Mouse (Mus musculus): ENCODE measurements around the gene Smtnl2.

The Smtnl2 gene

DNA sequence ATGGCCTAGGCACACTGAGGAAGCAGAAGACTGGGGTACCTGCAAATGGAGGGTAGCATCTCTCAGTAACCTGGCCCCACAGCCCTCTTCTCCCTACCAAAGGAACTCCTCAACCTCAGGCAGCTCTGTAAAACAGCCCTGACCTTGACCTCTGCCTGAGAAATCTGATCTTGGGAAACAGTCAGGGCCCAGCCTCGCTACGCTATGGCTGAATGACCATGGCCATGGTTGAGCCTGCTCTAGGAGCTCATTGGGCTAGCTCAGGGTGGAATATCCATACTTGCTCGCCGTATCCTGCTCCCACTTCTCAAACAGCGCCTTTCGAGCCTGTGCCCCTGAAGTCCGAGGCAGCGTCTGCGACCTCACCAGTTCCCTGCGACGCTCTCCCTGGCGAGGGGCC, 10.4 kb downstream of the Smtnl2 start:
- no peak for DNase-seq (ENCODE audit: low read depth)

- DNase-seq (ENCODE audit: low read depth) = no peak
Observed at GRCm38 (mm10) chr11:72397811-72398525, 13.5 kb downstream of the Smtnl2 start.

DNA sequence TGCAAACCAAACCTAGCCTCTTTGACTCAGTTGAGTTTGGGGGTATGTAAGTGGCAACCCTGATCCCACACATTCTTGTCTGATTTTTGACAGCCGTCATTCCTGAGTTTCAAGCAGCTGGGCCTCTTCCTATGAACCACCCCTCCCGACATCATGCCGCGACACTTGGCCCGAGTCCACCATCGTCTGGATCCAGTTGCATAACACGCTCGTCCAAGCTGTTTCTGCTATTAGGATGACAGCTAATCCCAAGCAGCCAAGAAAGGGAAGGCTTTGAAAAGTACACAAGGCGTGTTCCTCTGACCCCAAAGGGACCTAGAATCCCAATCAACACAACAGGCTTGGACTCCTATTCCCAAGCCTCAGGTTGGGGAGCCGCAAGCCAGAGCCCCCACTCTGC, 14.4 kb downstream of the Smtnl2 start:
- no peak for DNase-seq (ENCODE audit: low read depth)

DNA sequence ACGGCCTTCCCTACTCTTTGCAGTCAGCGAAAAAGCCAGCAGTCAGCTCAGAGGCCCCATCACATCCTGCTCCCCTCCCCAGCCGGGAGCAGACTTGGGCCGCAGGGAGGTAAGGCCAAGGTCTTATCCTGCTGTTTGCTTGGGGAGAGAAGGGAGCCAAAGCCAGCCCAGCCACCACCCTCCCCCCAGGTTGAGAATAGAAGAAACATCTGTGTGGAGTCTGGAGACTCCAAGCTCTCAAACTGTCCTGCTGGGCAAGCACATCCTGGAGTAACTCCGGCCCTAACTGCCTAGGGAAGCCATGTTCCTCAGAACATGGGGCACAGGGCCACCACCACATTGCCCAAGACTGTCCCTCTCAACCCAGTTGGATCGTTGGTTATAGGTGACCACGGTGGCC, 14.9 kb downstream of the Smtnl2 start:
- no peak for DNase-seq (ENCODE audit: low read depth)

DNA sequence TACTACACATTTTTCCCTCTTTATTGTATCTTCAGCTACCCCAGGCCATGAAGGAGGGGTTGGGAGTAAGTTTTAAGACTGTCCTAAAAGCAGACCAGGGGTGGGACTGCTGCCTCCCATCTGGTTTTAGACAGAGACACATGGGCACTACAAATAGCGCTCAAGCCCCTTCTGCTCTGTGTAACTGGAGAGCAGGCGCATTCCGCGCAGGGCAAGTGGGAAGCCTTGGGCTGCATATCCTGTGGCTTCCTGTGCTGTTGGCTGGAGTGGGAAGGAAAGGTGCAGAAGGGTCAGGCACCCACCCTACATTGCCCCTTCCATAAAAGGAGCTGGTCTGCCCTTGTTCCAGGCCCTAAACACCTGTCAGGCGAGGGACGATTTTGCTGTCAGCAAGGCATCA, 15.9 kb downstream of the Smtnl2 start:
- DNase-seq (ENCODE audit: low read depth) = no peak

DNA sequence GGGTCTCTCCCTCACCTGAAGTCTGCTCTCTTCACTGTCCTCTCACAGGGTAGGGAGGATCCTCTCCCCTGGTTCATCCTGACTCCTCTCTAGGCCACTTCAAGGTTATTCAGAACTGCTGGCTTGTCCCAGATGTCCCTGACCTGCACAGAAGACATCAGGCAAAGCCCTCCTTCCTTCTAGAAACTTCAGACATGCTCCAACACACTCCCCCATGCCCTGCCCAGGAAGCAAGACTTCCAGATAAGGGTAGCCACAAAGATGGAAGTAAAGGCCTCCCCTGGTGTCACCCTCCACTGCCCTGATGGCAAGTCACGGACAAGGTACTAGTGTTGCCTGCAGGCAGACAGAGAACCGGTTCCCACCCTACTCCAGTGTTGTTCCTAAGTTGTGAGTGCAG, 16.8 kb downstream of the Smtnl2 start:
- DNase-seq (ENCODE audit: low read depth) = no peak

DNA sequence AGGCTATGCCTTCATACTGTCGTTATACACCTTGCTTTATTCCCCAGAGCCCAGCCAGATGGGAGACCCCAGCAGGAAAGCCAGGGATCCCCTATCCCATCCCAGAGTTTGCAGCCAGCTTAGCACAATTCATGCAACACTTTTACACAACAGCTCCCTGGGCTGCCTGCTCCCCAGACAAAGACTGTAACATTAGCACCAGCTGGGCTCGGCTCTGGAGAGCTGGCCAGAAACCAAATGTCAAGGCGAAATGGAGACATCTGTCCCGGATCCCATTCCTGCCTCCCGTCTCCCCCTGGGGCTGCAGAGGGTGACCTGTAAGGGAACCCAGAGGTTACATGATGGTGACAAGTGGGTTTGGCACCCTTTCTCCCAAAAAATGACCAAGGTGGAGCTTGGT, 17.8 kb downstream of the Smtnl2 start:
- DNase-seq (ENCODE audit: low read depth) = no peak

DNA sequence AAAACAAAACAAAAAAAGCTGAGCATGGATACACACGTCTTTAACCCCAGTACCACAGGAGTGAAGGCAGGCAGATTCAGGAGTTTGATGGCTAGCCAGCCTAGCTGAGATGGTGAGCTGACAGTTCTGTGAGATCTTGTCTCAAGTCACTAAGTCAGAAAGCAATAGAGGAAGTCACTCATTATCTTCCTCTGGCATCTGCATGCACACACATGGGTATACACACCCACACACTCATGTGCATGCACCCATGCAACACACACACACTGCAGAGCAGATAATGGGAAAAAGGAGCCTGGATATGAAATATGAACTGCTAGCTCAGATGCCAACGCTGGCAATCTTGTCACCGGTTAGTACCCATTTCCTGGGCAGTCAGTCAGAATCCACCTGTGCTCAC, 18.3 kb downstream of the Smtnl2 start:
- DNase-seq (ENCODE audit: low read depth) = peak; percentile 27

- DNase-seq (ENCODE audit: low read depth) = no peak
Observed at GRCm38 (mm10) chr11:72391181-72391580, 20.3 kb downstream of the Smtnl2 start.

DNA sequence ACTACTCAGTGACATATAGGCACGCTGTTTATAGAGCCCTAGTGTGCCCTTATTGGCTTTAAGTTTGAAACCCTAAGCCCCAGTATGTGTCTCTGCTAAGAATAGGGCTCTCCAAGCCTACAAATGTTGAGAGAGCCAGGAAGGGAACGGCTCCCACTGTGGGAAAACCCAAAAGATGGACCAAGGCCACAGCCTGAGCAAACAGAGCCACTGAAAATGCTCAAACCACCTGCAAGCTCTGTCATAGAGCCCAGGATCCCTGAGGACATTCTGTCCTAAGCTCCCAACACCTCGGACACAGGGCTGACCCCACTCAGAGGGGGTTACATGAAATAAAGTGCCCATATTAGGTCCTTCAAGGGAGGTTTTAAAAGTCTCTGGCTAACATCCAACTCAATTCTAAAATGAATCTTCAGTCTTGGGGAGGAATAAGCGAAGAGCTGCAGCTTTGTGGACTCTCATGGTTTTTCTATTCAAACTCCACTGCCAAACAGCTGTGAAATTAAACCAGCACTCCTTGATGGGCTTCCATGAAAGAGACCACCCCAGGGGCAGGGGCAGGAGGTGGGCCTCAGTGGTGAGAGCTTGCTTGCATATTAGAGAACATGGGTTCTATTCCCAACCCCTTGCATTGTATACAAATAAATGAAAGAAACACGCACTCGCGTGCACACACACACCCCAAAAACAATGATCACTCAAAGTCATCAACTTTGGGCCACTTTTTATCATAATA, 21.9 kb downstream of the Smtnl2 start:
- no peak for DNase-seq (ENCODE audit: low read depth)

DNA sequence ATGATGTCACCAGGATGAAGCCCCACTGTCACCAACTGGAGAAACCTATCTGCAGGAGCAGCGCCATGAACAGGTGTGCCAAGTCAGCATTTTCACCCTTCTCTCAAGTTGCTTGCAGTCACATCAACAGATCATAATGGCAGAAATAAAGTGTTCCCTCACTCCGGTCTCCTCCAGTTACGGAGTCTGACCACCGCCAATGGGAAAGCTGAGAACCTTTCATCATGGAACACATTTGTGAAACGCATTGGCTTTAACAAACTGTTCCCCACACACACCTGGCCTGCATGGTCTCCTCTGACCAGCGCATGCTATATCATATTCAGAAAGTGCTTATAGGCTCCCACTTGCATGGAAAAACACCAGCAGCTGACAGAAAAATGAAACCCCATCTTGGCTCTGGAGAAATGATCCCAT, 23.4 kb downstream of the Smtnl2 start:
- no peak for DNase-seq (ENCODE audit: low read depth)

DNA sequence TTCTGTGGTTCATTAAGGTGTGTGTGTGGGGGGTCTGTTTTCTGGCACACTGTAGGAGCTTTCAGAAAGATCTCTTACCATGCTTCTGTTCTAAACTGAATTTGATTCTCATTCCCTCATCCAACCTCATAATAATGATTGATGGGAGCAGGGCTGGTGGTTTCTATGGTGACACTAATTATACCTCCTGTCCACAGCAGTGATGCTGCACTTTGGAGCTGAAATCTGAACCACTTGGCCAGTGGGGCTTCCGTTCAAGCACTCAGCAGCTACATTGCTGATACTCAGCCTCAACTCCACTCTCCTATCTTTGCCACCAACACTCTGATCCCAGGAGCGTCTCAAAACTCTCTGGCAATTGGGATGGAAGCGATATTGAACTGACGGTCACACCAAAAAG, 32.2 kb downstream of the Smtnl2 start:
- DNase-seq (ENCODE audit: low read depth) = no peak

- no peak for DNase-seq (ENCODE audit: low read depth)
Observed at GRCm38 (mm10) chr11:72378222-72378621, 33.3 kb downstream of the Smtnl2 start.

- no peak for DNase-seq (ENCODE audit: low read depth)
Observed at GRCm38 (mm10) chr11:72376562-72376961, 35.0 kb downstream of the Smtnl2 start.

- DNase-seq (ENCODE audit: low read depth) = no peak
Observed at GRCm38 (mm10) chr11:72369904-72370672, 41.4 kb downstream of the Smtnl2 start.

DNA sequence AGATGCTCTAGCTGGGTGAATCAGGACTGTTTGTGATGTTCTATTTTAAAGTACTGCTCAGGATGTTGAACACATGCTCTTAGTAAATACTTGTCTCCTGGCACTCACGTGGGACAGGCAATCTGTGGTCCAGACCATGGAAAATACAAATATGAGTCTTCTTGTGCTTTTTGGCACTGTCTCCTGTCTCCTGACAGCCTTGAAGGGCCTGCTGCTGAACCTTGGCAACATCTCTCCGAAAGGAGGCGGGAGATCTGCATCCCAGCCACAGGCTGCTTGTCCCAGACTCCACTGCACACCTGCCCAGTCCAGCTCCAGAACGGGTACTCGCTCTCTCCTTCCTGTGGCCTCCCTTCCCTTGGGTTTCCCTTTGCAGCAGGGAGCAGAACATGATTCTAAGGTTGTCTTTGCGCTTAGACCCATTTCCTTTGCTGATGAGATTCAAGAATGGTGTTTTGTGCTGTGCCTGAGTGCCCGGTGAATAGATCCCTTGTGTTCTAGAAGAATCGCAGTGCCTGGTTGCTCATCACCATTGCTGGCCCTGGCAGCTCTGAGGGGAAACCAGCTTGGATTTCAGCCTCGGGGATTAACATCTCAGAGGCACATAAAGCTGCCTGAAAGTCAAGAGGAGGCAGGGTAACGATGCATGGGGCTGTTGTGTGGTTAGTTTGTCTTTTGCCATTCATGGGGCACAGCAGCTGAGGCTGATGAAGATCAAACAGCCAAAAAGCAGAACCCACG, 43.4 kb downstream of the Smtnl2 start:
- no peak for DNase-seq (ENCODE audit: low read depth)

DNA sequence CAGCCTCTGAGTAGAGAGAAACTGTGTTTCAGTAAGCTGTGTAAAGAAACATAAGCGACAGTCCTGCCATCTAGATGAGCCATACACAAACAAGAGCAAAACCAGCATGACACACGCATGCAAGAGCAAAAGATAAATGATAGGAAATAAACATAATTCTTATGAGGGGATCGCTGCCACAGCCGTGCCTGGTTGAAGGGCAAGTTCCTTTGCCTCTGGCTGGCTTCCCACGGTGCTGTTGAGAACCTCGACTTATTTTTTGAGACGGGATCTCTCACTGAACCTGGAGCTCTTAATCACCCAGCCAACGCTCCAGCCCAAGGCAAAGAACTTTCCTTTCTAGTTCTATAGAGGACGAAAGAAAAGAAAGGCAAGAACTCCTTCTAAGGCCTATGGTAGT, 45.4 kb downstream of the Smtnl2 start:
- no peak for DNase-seq (ENCODE audit: low read depth)

DNA sequence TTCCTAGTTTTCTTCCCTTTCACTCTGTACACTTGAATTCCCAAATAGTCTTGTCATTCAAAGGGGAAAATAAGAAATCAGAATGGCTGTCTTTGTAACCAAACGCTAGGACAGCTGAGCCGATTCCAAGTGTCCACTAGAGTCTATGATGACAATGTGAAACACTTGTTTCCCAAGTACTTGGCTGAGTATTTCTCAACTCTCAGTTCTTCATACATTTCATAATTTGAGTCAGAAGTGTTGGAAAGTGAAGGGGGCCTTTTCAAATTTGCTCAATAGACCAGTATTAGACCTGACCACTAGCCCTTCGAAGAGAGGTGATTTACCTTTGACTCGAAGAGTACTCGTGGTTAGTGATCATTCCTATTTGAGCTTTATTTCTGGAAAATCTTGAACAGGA, 47.0 kb downstream of the Smtnl2 start:
- no peak for DNase-seq (ENCODE audit: low read depth)

DNA sequence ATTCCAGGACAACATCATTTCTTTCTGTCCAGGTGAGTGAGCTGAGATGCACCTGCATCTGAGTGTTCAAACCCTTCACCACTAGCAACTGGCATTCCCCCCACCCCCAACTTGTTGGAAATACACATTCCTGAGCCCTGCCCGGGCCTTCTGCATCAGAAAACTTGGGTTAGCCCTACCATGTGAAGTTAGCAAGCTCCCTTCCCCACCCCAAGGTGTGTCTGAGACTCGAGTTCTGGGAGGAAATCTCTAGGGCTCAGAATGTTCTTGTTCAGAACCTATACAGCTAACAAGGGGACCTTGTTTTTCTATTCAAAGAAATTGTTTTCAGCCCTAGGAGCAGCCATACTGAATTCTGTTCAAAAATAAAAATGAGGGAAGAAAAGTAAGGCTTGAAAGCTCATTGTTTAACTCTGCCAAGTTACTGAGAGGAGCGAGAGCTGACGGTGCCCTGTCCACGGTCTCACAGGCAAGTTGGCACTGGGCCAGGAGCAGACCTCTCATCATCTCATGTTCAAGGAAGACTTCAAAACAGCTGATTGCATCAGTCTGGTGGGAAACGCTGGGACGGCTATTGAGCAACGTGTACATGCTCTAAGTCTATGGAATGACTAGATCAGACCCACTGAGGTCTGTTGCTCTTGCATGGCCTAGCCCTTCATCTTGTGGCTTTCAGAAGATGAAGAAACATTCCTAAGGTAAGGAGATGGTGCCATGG, 47.8 kb downstream of the Smtnl2 start:
- DNase-seq (ENCODE audit: low read depth) = peak; percentile 78

DNA sequence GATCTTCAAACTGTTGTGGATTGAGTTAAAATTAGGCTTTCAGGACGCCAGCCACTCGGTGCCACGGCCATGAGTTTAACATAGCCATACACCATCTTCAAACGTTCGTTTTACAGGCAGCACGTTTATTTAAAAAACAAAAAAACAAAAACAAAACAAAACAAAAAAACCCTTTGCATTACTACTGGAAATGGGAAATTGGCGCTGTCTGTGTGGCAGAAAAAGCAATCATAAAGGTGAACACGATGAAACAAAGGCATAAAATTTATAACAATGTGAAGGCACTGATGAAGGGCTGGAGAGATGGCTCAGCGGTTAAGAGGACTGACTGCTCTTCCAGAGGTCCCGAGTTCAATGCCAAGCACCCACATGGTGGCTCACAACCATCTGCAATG, 49.2 kb downstream of the Smtnl2 start, which contains the start of gene Tekt1:
Gene Tekt1, minus strand, starts transcription at position 96 of the 395 bp plus-strand sequence.
- DNase-seq (ENCODE audit: low read depth) = no peak
